Mouse (Mus musculus): ENCODE measurements around the gene Sim2. TPM values are rescaled to one million over a fixed set of nuclear protein-coding genes. Genes with fewer than 3 reads are reported as not detected.

Gene Sim2
- polyA plus RNA-seq, 1 experiment from 2014 or later, result 0.39 TPM

DNA sequence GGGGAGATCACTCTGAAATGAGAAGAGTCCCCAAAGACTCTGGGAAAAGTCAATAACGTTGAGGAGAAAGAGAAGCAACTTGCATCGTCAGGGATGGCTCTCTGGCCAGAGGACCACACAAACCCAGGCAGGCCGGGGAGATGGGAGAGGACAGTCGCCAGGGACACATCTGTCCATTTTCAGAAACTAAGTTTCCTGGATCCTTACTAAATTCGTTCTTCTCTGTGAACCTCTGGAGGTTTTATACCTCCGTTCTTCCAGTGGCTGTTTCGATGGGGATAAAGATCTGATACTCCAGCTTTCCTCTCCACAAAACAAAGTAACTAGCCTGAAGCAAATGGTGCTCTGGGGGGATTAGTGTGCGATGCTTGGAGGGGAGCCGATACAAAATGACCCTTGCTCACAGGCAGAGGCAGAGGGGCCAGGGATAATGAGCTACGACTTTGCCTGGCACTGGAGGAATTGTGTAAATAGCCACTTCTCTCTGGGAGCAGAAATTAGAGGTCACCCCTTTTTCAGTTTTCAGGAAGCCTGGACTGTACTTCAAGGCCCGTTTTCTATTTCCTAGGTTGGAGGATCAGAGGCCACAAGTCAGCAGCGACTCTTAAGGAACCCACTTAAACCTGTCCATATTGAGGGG is 7.9 kb downstream of the Sim2 start:
- no peak overlapping the region for H3K4me2 ChIP-seq (replicated peaks; ENCODE audit: low read depth, low read length)
- WGBS, result under 1% methylated on average over 12 of the region's 12 CpGs
- no peaks in the 10 kb centered on the region for H3K9me3 ChIP-seq (ENCODE audit: control insufficient read depth, low read length)
- no peak overlapping the region for H3K4me3 ChIP-seq (ENCODE audit: low read depth, low read length)
- no peaks in the 10 kb centered on the region for H3K36me3 ChIP-seq (ENCODE audit: control insufficient read depth, insufficient read depth, low read length)
- no peaks in the 10 kb centered on the region for H3K4me1 ChIP-seq (replicated peaks; ENCODE audit: control insufficient read depth, insufficient read depth, low read length)
- no peak overlapping the region for H3K27ac ChIP-seq (ENCODE audit: low read depth, low read length)
- DNase-seq (ENCODE audit: low spot score), result no peak
- peaks cover 94% of the 10 kb centered on the region for H3K27me3 ChIP-seq (ENCODE audit: control insufficient read depth, insufficient read depth, low read length)
- no peak overlapping the region for H3K9ac ChIP-seq (ENCODE audit: low read depth, low read length)
- no peak for ATAC-seq (ENCODE audit: low FRiP score)

DNA sequence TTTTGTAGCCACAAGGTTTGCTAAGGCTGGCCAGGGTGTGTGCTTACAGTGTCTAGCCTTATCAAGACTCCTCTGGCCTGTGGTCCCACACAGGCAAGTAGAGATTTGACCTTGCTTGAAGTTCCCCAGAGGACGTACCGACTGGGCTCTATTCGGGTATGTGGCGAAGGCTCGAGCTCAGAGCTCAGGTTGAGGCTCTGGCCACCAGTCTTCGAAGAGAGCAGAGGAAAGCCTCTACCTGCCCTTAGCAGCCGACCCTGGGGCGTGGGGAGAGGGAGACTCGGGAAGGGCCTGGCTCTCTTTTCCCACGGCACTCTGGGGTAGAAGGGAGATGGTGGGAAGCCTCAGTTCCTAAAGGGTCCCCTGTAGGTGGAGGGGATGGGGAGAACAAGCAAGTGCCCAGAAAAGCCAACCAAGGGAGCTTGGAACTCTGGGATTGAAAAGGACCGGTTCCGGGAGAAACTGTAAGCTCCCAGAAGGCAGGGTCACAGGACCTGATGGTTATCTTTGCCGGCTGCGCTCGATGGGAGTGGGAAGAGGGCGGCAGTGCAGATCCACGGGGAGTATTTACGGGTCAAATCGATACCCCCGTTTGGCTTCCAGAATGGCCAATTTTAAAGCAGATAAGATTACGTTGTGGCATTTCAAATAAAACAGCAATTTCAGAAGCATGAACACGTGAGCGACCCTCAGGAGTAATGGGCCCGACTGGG is 8.6 kb downstream of the Sim2 start:
- under 1% methylated on average over 24 of the region's 24 CpGs for WGBS

GRCm38 (mm10) chr16:94094251-94095108 is 9.7 kb downstream of the Sim2 start:
- Histone ChIP-seq H3K27me3 (ENCODE audit: control insufficient read depth, insufficient read depth, low read length) (peaks cover 92% of the 10 kb centered on the region), H3K9me3 (ENCODE audit: control insufficient read depth, low read length) (no peaks in the 10 kb centered on the region), H3K4me1 (replicated peaks; ENCODE audit: control insufficient read depth, insufficient read depth, low read length) (0 out of 2 replicates have a peak, but pooled peaks cover 2% of the 10 kb centered on the region), H3K4me3 (ENCODE audit: low read depth, low read length) (0 out of 2 replicates have a peak overlapping the region, but pooled peaks have one; percentile 8), H3K4me2 (replicated peaks; ENCODE audit: low read depth, low read length) (no peak overlapping the region), H3K9ac (ENCODE audit: low read depth, low read length) (no peak overlapping the region), H3K36me3 (ENCODE audit: control insufficient read depth, insufficient read depth, low read length) (no peaks in the 10 kb centered on the region), H3K27ac (ENCODE audit: low read depth, low read length) (no peak overlapping the region)
- no peak for ATAC-seq (ENCODE audit: low FRiP score)
- peak; percentile 64 for DNase-seq (ENCODE audit: low spot score)
- under 1% methylated on average over 48 of the region's 48 CpGs for WGBS

More for the DNA sequence above, 8.6 kb downstream of the Sim2 start:
- Histone ChIP-seq H3K27ac (ENCODE audit: low read depth, low read length) (no peak overlapping the region), H3K9ac (ENCODE audit: low read depth, low read length) (no peak overlapping the region), H3K4me3 (ENCODE audit: low read depth, low read length) (no peak overlapping the region), H3K9me3 (ENCODE audit: control insufficient read depth, low read length) (no peaks in the 10 kb centered on the region), H3K4me2 (replicated peaks; ENCODE audit: low read depth, low read length) (no peak overlapping the region), H3K27me3 (ENCODE audit: control insufficient read depth, insufficient read depth, low read length) (peaks cover 94% of the 10 kb centered on the region), H3K4me1 (replicated peaks; ENCODE audit: control insufficient read depth, insufficient read depth, low read length) (0 out of 2 replicates have a peak, but pooled peaks cover 2% of the 10 kb centered on the region), H3K36me3 (ENCODE audit: control insufficient read depth, insufficient read depth, low read length) (no peaks in the 10 kb centered on the region)
- DNase-seq (ENCODE audit: low spot score) (peak; percentile 59), ATAC-seq (ENCODE audit: low FRiP score) (no peak)

DNA sequence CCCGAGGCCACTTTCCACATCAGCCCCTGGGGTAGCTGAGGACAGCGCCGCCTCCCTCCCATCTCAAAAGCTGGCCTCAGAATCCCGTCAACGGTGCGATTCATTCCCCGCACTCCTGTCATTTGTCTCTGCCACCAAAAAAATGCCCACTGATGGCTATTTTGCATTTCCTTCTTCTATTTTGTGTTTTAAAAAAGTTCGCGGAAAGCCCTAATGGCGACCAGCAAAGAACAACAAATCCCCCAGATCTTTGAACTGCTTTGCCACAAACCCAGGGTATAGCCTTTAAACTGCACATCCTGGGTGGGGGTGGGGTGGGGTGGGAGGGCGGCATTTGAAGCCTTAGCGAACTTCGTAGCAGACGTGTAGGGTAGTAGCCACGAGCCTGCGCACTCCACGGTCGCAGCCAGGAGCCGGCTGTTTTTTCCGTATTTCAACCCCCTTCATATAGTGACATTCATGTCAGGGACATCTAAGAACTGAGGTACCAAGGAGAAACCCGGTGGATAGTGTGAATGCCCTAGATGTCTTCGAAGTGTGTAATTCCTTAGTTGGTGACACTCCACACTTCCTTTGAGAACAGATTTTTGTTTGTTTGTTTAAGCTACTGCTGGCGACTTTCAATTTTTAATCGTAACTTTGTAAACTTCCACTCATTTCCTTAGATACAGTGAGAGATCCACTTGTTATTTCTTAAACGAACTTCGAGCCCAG is 10.5 kb downstream of the Sim2 start:
- 2% methylated on average over 26 of the region's 26 CpGs for WGBS
- Histone ChIP-seq H3K27me3 (ENCODE audit: control insufficient read depth, insufficient read depth, low read length) (peaks cover 86% of the 10 kb centered on the region), H3K9ac (ENCODE audit: low read depth, low read length) (no peak overlapping the region), H3K27ac (ENCODE audit: low read depth, low read length) (no peak overlapping the region), H3K4me3 (ENCODE audit: low read depth, low read length) (no peak overlapping the region), H3K4me2 (replicated peaks; ENCODE audit: low read depth, low read length) (no peak overlapping the region), H3K9me3 (ENCODE audit: control insufficient read depth, low read length) (no peaks in the 10 kb centered on the region), H3K4me1 (replicated peaks; ENCODE audit: control insufficient read depth, insufficient read depth, low read length) (0 out of 2 replicates have a peak, but pooled peaks cover 2% of the 10 kb centered on the region), H3K36me3 (ENCODE audit: control insufficient read depth, insufficient read depth, low read length) (no peaks in the 10 kb centered on the region)
- DNase-seq (ENCODE audit: low spot score), result peak; percentile 67
- ATAC-seq (ENCODE audit: low FRiP score), result no peak

GRCm38 (mm10) chr16:94096479-94096878 is 11.7 kb downstream of the Sim2 start:
- H3K9me3 ChIP-seq (ENCODE audit: control insufficient read depth, low read length), result no peaks in the 10 kb centered on the region
- H3K9ac ChIP-seq (ENCODE audit: low read depth, low read length), result no peak overlapping the region
- no peak overlapping the region for H3K4me2 ChIP-seq (replicated peaks; ENCODE audit: low read depth, low read length)
- DNase-seq (ENCODE audit: low spot score) (peak; percentile 58), ATAC-seq (ENCODE audit: low FRiP score) (no peak)
- peaks cover 77% of the 10 kb centered on the region for H3K27me3 ChIP-seq (ENCODE audit: control insufficient read depth, insufficient read depth, low read length)
- no peak overlapping the region for H3K27ac ChIP-seq (ENCODE audit: low read depth, low read length)
- 0 out of 2 replicates have a peak, but pooled peaks cover 2% of the 10 kb centered on the region for H3K4me1 ChIP-seq (replicated peaks; ENCODE audit: control insufficient read depth, insufficient read depth, low read length)
- no peak overlapping the region for H3K4me3 ChIP-seq (ENCODE audit: low read depth, low read length)
- WGBS, result 3% methylated on average over 14 of the region's 14 CpGs
- no peaks in the 10 kb centered on the region for H3K36me3 ChIP-seq (ENCODE audit: control insufficient read depth, insufficient read depth, low read length)

GRCm38 (mm10) chr16:94097724-94098455 is 13.2 kb downstream of the Sim2 start:
- Histone ChIP-seq H3K4me3 (ENCODE audit: low read depth, low read length) (no peak overlapping the region), H3K27me3 (ENCODE audit: control insufficient read depth, insufficient read depth, low read length) (peaks cover 63% of the 10 kb centered on the region), H3K27ac (ENCODE audit: low read depth, low read length) (no peak overlapping the region), H3K9me3 (ENCODE audit: control insufficient read depth, low read length) (no peaks in the 10 kb centered on the region), H3K4me2 (replicated peaks; ENCODE audit: low read depth, low read length) (no peak overlapping the region), H3K9ac (ENCODE audit: low read depth, low read length) (no peak overlapping the region), H3K4me1 (replicated peaks; ENCODE audit: control insufficient read depth, insufficient read depth, low read length) (0 out of 2 replicates have a peak, but pooled peaks cover 2% of the 10 kb centered on the region), H3K36me3 (ENCODE audit: control insufficient read depth, insufficient read depth, low read length) (no peaks in the 10 kb centered on the region)
- DNase-seq (ENCODE audit: low spot score), result peak; percentile 62
- peak; percentile 64 for ATAC-seq (ENCODE audit: low FRiP score)
- WGBS, result 4% methylated on average over 12 of the region's 12 CpGs

- Histone ChIP-seq H3K4me2 (replicated peaks; ENCODE audit: low read depth, low read length) (no peak overlapping the region), H3K36me3 (ENCODE audit: control insufficient read depth, insufficient read depth, low read length) (no peaks in the 10 kb centered on the region), H3K27ac (ENCODE audit: low read depth, low read length) (no peak overlapping the region), H3K27me3 (ENCODE audit: control insufficient read depth, insufficient read depth, low read length) (no peaks in the 10 kb centered on the region; the same call in 1 of the 2 replicates), H3K4me1 (replicated peaks; ENCODE audit: control insufficient read depth, insufficient read depth, low read length) (no peaks in the 10 kb centered on the region), H3K9ac (ENCODE audit: low read depth, low read length) (no peak overlapping the region), H3K4me3 (ENCODE audit: low read depth, low read length) (no peak overlapping the region), H3K9me3 (ENCODE audit: control insufficient read depth, low read length) (no peaks in the 10 kb centered on the region)
- DNase-seq (ENCODE audit: low spot score) (no peak), ATAC-seq (ENCODE audit: low FRiP score) (no peak)
- WGBS, result 88% methylated on average over 7 of the region's 7 CpGs
Measured at GRCm38 (mm10) chr16:94113160-94113559, 28.4 kb downstream of the Sim2 start.
